Comparison of ENCODE assay signal across 8 mouse cellular contexts in genomic region chr3:89245688-89246171, GRCm38 (mm10). TPM values are rescaled to one million over a fixed set of nuclear protein-coding genes. Genes with fewer than 3 reads are reported as not detected.
DNase-seq lines count a peak whose midpoint lies in the region; ATAC-seq lines count a peak whose summit lies in the region.

Gene Krtcap2 (plus strand): TSS chr3:89245966.

- H3K27ac ChIP-seq in neural tube, embryonic 11.5 days (ENCODE audit: low read depth, low read length) = peak within 1 kb of the TSS; percentile 62

- H3K27me3 ChIP-seq in neural tube, embryonic 11.5 days (ENCODE audit: control insufficient read depth, insufficient read depth, low read length) = no peaks in the 10 kb centered on the region

- intact Hi-C loops in left cerebral cortex, postnatal 25 days (cut with DNase I) = loop anchor here (2.0 kb wide), 1 partner anchor 17 kb away; the partner anchor contains the start of gene Muc1

- peak; percentile 42 for ATAC-seq in neural tube, embryonic 11.5 days (ENCODE audit: insufficient read depth, low FRiP score, low TSS enrichment)
- no peak for ATAC-seq in monocyte, adult 5-6 weeks (replicated peaks; ENCODE audit: insufficient number of reproducible peaks, low FRiP score, low TSS enrichment, poor library complexity, severe bottlenecking)

- H3K36me3 ChIP-seq in neural tube, embryonic 11.5 days (ENCODE audit: control insufficient read depth, insufficient read depth, low read length) = 0 out of 2 replicates have a peak, but pooled peaks cover 3% of the 10 kb centered on the region

- H3K9ac ChIP-seq in neural tube, embryonic 11.5 days (ENCODE audit: low read length) = peak within 1 kb of the TSS; percentile 73

- DNase-seq in neural tube, embryonic 11.5 days (ENCODE audit: low spot score) = no peak
- no peak for DNase-seq in neural tube, embryonic 10.5 days (ENCODE audit: extremely low spot score, low spot score)
- DNase-seq in c-Kit-positive CD71-positive TER-119-positive erythroid progenitor cells, embryonic 14.5 days (ENCODE audit: low spot score) = peak; percentile 35
- peak; percentile 39 for DNase-seq in forelimb bud, embryonic 11.5 days (ENCODE audit: low read depth, low spot score)
- peak; percentile 35 for DNase-seq in heart, postnatal 4 days
- DNase-seq in left cerebral cortex, postnatal 25 days (ENCODE audit: low spot score in 2 of 2) = peak; percentile 72 to 85
- peak; percentile 55 for DNase-seq in yolk sac, embryonic 10.5 days (ENCODE audit: low spot score)

- no peaks in the 10 kb centered on the region for H3K9me3 ChIP-seq in neural tube, embryonic 11.5 days (ENCODE audit: control insufficient read depth, low read length)

- H3K4me3 ChIP-seq in neural tube, embryonic 11.5 days (ENCODE audit: low read depth, low read length) = peak within 1 kb of the TSS; percentile 70

- H3K4me1 ChIP-seq in neural tube, embryonic 11.5 days (ENCODE audit: control insufficient read depth, insufficient read depth, low read length) = peaks cover 23% of the 10 kb centered on the region

- 6% methylated on average over 20 of the region's 20 CpGs for WGBS in neural tube, embryonic 11.5 days

- peak within 1 kb of the TSS; percentile 86 for H3K4me2 ChIP-seq in neural tube, embryonic 11.5 days (ENCODE audit: low read depth)

RNA-seq across cellular contexts. Expression of gene Krtcap2, which starts in this region (rescaled TPM):
- 237 and 255 TPM in 2 replicates for polyA plus RNA-seq in neural tube, embryonic 11.5 days (2014; fragmentation: Nextera tagmentation; extraction: Ambion mirVana)
- 100 to 1,000 TPM; 100 to 104 TPM for total RNA-seq in heart, postnatal 4 days (2021)
- 10 to 100 TPM; 69.2 to 69.4 TPM for total RNA-seq in left cerebral cortex, postnatal 25 days (2021)
- total RNA-seq in monocyte, adult 5-6 weeks (2017) = 53.3 to 77.9 TPM (median 61.9 TPM) in 3 replicates

Comparison
In these comparisons a context has a peak if more than half of its experiments do, and no peak if none do; other contexts are left out.
1. DNase-seq: peak in c-Kit-positive CD71-positive TER-119-positive erythroid progenitor cells, embryonic 14.5 days (single experiment), forelimb bud, embryonic 11.5 days (single experiment), heart, postnatal 4 days (single experiment), left cerebral cortex, postnatal 25 days (2 of 2) and yolk sac, embryonic 10.5 days (single experiment); none in neural tube, embryonic 11.5 days (single experiment) and neural tube, embryonic 10.5 days (single experiment).